Mouse (Mus musculus) lung, postnatal 36 days (tissue): ENCODE measurements around the gene Phactr2.
"Not testable (repeated sequence)": the region's sequence is repeated elsewhere in the genome, so short reads cannot be mapped to it uniquely, and the experiment has no call there.

Experiments used
- DNase-seq: peaks from one replicate; pipeline ENCODE4 v3.0.0; 2022; ENCODE audit warnings: mixed read lengths

Phactr2 gene

GRCm38 (mm10) chr10:13201741-13202293 is 272.4 kb downstream of the Phactr2 start:
- DNase-seq = no peak

GRCm38 (mm10) chr10:13200862-13201261 is 273.4 kb downstream of the Phactr2 start:
- no peak for DNase-seq

DNA sequence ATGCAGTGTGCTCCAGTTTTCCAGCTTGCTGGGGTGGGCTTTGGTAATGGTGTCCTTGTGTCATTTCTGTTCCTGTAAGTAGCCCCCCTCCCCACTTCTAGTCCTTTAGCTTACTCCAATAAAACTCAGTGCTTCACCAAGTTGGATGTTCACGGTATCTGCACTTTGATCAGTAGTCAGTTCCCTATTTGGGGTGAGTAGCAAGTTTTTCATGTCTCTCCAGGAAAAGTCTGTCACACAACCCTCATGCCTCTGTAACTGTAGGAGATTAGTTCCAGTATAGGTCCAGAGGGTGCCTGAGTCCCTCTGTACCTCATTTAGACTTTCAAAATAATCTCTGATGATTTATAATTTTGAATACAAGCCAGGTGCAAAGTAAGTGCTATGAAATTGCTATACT is 275.0 kb downstream of the Phactr2 start:
- no peak for DNase-seq

GRCm38 (mm10) chr10:13196872-13197507 is 277.2 kb downstream of the Phactr2 start:
- no peak for DNase-seq

DNA sequence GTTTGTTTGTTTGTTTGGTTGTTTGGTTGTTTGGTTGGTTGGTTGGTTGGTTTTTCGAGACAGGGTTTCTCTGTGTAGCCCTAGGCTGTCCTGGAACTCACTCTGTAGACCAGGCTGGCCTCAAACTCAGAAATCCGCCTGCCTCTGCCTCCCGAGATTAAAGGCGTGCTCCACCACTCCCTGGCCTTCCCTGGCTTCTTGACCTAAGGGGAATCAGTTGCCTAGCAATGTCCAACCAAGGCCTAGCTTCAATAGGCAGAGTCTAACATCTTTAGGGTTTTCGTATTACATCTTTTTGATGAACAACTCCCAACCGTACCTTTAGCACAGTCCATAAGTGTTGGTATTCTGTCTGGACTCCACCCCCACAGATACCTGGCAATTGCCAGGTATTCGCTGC is 280.7 kb downstream of the Phactr2 start:
- not testable (repeated sequence) for DNase-seq

DNA sequence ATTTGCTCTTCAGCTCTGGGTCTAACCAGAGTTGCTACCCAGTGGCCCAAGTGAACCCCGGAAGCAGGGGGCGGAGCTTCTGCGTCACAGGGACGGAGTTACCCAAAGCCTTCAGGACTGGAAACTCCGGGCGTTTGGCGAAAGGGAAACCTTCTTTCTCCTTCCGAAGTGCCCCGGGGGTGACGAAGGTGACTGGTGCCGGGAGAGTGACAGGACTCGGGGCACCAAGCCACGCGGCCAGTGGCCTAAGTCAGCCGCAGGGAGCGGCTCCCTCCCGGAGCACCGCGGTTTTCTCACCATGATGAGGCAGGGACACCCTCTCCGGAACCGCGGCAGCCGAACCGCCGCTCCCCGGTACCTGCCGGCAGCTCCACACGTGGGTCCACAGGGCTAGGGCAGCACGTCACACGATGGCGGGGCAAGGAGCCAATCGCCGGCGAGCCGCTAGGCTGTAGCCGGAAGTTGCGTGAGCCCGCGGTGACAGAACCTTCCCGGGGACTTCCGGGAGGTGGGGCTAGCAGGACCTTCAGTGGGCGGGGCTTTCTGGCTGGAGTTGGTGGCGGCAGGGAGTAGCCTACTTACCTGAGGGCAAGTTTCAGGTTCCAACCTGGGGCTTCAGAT is 281.4 kb downstream of the Phactr2 start, which contains the start of gene Ltv1:
Gene Ltv1, minus strand, starts transcription at position 438 of the 621 bp plus-strand sequence.
- DNase-seq = peak; percentile 97

- DNase-seq = no peak
These were observed 284.3 kb downstream of the Phactr2 start for GRCm38 (mm10) chr10:13189881-13190280.

GRCm38 (mm10) chr10:13186754-13187153 is 287.5 kb downstream of the Phactr2 start:
- DNase-seq = no peak

DNA sequence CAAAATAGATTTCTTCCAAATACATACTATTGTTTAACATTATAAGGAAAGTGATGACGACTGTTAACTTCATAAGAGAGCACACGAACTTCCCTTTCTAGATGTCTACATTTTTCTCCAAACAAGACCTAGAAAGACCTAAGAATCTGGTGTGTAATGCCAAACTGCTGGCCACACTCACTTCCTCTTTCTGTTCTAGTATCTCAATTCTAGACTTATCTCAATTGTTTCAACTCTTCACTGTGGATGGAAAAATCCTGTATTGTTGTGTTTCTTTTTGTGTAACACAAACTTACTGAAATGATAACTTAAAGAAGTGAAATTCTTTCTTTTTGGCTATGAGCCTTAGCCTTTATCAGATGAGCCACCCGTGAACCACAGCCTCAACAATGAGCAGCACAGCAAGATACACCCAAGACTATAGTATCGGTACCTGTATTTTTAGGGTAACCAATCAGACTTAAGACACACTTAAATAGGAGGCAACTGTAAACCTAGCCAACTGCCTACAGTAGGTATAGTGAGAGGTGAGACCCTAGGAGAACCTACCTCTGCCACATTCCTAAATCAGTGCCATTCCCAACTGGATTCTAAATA is 289.9 kb downstream of the Phactr2 start:
- DNase-seq = peak; percentile 7

- DNase-seq = no peak
These were observed 294.0 kb downstream of the Phactr2 start for GRCm38 (mm10) chr10:13180211-13180610.

GRCm38 (mm10) chr10:13177973-13178624 is 296.1 kb downstream of the Phactr2 start, which contains the start of gene Zc2hc1b:
Gene Zc2hc1b, minus strand, starts transcription at chr10:13178023.
- no peak for DNase-seq

- peak; percentile 29 for DNase-seq
These were observed 298.3 kb downstream of the Phactr2 start for GRCm38 (mm10) chr10:13175866-13176265.

DNA sequence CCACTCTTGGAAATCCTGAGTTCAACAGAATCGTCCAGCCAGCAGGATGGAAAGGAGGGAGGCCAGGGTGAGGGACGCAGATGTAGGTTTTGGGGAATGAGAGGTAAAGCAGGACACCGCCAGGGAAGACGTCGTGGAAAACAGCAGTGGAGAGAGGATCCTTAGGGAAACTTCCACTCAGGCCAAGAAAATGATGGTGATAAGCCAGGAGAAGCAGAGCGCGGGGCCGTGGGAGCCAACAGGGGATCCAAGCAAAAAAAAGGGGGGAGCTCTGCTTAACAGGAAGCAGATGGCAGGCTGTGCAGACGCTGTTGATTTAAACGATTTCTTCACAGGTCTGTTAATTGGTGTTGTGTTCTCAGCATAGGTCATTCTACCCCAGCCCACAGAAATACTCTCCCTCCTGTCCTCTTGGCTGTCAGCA is 301.4 kb downstream of the Phactr2 start:
- no peak for DNase-seq

GRCm38 (mm10) chr10:13171461-13171860 is 302.8 kb downstream of the Phactr2 start:
- DNase-seq = no peak

DNA sequence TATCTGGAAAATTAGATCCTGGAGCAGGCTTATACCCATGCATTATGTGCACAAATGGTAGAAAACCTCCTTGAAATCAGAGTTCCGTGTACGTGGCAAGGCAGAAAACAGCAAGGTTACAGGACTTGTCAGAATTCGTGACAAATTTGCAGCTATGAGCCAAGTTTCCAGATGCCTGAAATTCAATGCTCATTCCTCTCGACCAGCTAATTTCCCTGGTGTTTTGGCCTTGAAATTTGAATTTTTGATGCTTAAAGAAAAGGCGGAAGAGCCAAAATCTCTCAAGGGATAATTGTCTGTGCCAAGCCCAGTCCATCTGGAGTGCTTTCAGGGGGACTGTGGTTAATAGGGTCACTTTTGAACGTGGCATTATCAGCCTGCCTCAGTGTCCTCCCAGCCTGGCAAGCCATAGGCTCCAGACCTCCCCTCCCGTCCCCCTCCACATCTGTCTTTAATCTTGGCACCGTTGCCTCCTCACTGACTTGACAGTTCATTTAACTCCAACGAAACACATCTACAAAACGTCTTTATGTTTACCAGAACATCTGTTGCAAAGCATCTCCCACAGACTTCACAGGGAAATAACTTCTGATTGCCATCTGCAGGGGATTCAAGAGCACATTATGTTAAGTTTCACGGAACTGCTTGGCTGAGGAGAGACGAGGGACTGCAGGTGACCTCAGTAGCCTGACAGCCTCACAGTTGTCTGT is 303.3 kb downstream of the Phactr2 start:
- DNase-seq = no peak

GRCm38 (mm10) chr10:13168461-13168860 is 305.8 kb downstream of the Phactr2 start:
- DNase-seq = no peak

DNA sequence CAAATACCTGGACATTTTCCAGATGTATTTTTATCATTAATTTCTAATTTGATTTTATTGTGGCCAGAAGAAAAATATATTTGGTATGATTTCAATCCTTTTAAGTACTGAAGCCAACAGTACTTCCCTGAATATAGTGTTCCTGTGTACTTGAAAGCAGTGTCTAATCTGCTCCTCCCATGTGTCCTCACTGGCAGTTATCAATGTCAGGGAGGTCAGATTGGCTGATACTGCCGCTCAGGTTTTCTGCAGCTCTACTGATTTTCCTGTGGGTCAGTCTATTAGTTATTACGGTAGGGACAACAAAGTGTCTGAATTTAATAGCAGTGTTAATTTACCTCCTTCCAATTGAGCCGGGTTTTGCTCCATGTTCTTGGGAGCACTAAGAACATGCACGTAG is 312.2 kb downstream of the Phactr2 start:
- no peak for DNase-seq

- DNase-seq = no peak
These were observed 313.3 kb downstream of the Phactr2 start for GRCm38 (mm10) chr10:13160913-13161312.
